Mouse (Mus musculus) mouse embryonic stem cell (cell line): Measurements from ENCODE around the gene Eif4a3.
"Not testable (repeated sequence)": the region's sequence is repeated elsewhere in the genome, so short reads cannot be mapped to it uniquely, and the experiment has no call there.

Experiments used
- in situ Hi-C, 2 experiments: fragments of 300-500 bp; cut with MboI; formaldehyde crosslinking; loops; 1 replicate in 1 of 2; 3 replicates in 1 of 2; pipeline ENCODE4 v1.14.3; 2019 to 2020; ENCODE audit warnings: low sequenced_read_pairs in 2 of 2, low pct_unique_long_range_greater_than_20kb in 1 of 2, mixed read lengths in 1 of 2; ENCODE audit not compliant: unreplicated experiment in 1 of 2

Eif4a3 gene

DNA sequence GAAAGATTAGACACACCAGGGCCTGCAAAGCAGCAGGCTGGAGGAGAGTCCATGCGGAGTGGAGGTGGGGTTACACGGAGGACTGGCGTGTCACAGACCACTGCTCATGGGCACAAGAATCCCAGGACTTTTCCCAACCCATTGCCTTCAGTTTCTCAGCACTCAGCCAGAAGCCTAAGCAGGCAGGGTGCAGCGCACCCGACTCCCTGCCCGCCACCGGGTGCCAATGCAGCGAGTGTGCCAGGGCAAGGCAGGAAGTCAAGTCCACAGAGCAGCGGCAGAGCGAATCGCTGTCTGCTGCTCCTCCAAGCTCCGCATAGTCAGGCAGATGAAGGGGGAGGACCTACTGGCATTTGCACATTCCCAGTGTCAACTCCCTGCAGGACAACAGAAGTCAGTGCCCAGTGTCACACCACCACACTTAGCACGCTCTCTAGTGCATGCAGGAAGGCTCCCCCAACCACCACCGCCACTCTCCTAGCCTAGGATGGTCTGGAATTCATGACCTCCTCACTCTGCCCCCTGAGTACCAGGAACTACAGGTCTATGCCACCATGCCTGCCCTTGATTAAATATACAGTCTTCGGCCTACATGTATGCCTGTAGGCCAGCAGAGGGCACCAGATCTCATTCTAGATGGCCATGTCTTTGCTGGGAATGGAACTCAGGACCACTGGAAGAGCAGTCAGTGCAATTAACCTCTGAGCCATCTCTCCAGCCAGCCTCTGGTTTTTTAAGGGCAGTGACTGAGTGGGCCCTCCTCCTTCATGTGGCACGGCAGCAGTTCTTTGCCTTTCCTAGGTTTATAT is 5.2 kb upstream of the Eif4a3 start:
- in situ Hi-C loops = no loop called here

DNA sequence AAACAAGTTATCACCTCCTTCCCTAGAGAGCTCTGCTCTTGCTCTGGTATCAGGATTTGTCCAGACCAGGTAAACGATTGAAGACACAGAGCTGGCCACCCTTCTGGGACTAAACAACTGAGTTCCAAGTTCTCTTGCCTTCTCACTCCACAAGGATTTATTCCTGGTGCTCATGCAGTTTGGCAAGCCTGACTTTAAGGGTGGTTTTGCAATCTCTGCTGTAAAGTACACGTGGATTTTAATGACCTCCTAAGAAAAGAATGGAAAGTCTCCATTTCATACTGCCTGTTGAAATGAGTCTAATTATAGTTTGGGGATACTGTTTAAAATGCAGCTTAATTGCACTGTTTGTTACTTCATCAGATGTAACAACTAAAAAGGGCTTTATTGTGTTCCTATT is 1.1 kb upstream of the Eif4a3 start:
- in situ Hi-C loops = no loop called here

DNA sequence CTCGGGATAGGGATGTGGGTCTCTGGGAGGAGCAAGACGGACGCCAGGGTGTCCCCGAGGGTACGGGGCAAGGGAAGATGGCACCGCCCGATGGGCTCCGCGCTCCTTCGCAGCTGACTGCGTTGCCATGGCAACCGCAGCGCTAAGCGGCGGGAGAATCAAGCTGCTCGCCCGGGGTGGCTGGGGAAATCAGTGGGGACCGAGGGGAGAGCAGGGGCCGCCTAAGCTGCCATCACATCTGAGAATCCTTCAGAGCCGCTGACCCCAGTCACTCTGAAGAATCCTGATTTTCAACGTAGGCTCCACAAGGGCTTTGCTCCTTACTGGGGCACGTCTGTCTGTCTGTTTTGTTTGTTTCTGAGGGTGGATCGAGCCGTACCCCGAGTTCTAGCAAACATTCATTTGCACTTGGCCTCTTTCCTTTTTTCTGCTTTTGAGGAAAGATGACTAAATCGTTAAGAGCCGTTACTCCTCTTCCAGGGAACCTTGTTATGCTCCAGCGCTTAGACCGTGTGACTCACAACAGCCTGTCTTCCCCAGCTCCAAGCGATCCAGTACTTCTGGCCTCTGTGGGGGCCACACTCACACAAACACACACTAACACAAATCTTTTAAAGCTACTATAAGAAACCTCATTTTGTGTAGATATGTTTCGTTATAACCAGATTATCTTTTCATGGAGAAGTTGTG is 502 bp upstream of the Eif4a3 start:
- in situ Hi-C loops = no loop called here

DNA sequence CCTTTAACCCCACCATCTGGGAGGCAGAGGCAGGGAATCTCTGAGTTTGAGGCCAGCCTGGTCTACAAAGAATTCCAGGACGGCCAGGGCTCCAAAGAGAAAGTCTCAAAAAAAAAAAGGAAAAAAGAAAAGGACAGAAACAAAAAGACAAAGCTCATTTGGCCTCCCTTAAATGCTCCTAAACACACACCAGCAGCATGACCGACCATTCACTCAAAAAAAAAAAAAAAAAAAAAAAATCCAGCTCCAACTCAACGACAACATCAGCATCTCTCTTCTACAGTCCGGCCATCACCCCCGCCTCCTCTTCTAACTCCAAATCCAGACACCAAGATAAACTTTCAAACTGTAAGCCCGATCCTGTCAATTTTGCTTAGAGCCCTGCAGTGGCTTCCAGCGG is 972 bp downstream of the Eif4a3 start:
- in situ Hi-C loops = no loop called here

DNA sequence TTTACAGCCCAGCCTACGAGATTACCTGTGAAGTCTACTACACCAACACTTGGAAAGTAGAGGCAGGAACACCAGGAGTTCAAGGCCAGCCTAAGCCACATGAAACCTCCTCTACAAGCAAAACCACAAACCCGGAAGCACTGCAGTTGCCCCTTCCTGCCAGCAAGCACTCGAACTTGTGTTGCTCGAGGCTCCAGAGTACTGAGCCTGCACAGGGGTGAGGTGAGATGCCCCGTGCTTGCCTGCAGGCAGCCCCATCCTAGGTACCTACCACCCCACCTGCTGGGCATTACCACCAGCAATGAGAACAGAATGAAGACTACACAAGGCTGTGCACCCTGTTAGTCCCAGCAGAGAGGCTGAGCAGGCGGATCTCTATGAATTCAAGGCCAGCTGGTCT is 1.9 kb downstream of the Eif4a3 start:
- in situ Hi-C loops = no loop called here

DNA sequence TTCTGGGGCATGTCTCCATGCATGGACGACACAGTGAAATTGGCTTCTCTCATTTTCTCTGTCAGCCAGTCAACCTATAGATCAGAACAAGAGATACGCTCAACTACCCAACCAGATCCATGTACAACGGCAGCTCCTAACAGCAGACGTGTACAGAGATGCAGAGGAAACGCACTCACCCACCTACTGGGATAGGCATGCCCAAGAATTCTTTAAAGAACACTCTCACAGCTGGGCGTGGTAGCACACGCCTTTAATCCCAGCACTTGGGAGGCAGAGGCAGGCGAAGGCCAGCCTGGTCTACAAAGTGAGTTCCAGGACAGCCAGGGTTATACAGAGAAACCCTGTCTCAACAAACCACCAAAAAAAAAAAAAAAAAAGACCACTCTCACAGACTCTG is 7.0 kb downstream of the Eif4a3 start:
- in situ Hi-C loops = not testable (repeated sequence)

DNA sequence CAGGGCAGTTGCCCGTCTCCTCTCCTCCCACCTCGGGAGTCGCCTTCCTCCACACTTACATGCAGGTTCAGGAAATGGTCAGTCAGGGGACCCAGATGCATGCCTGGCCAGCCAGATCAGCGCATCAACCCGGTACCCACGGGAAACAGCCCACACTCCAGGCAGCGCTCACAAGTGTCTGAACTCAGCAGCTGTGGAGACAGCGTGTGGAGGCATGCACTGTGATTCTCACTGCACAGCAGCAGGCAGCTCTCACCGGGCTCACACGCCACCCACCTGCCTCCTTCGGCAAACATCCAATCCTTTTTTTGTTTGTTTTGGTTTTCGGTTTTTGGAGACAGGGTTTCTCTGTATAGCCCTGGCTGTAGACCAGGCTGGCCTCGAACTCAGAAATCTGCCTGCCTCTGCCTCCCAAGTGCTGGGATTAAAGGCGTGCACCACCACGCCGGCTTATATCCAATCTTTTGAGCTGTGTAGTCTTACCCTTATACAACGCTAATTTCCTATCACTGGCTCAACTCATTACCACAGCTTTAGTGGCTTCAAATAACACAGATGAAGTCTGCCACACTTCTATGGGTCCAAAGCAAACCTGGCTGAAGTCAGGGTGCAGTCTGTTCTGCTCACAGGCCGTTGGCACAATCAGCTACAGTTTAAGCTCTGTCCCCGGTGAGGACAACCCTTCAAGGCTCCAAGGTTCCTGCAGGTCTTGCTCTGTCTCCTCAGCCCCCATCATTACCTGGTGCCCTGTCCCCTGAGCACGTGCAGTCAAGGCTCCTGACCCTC is 12.5 kb downstream of the Eif4a3 start:
- in situ Hi-C loops = no loop called here

DNA sequence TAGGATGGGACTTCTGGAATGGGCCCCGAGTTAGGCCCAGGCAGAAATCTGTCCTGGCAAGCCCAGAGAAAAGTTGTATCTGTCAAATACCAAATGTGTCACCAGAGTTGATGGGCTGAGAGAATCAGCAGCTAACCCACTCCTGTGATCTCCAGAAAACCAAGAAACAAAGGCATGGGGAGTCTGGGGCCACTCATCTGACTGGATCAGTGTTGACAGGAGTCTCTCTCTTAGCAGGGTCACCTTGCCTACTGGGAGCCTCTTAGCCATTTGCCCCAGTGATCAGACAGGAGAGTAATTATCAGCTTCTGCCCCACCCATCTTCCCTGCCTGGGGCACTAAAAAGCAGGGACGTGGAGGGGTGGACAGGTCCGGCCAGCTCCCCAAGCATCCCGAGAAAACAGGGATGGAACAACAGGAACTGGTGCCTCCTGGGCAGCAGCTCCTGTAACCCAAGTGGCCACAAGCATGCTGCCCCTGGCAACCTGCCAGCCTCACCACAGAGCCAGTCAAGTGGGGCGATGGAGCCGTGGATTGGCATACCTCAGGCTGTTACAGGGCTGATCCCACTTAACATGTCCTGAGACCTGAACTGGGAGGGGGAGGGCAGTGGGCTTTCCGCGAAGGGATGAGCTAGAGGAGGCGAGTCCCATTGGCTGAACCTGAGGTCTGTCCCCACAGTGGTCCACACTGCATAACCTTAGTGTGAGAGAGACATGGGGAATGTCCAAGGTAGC is 13.9 kb downstream of the Eif4a3 start:
- in situ Hi-C loops = no loop called here

DNA sequence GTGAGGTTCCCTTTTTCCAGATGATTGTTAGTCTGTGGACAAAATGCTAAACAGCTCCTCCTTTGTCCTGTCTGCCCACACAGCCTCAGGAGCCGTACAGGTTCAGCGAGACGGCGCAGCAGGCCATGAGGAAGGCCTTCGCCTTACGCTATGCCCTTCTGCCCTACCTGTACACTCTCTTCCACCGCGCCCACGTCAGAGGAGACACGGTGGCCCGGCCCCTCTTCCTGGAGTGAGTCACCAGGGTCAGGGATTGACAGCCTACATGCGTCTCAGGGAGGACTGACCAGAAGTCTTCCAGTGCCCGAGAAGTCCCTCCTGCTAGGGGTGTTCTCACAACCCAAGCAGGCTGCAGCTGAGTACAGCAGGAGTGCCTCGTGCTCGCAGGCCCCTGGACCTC is 18.9 kb downstream of the Eif4a3 start:
- in situ Hi-C loops = no loop called here

DNA sequence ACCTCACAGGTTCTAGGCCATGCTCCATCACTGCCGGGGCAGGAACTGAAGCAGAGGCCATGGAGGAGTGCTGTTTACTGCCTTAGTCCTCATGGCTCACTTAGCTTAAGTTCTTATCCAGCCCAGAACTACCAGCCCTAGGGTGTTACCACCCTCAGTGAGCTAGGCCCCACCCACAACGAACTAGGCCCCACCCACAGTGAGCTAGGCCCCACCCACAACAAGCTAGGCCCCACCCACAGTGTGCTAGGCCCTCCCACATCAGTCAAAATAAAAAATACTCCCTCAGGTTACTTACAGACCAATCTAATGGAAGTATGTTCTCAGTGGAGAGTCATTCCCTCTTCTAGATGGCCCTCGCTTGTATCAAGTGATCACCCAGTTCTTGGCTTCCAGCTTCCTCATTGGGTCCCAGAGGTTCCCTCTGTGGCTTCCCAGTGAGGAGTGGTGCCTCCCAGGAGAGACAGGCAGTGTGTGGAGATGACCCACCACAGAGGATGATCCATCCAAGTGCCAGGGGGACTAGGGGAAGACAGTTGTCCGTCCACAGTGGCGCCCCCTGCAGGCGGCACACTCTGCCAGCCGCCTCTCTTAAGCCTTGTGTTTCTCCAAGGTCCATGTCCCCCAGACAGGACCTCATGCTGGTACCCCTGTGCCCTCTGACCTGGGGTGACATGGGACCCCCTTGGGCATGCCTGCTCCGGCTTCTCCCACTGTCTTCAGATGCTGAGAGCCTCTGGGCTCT is 26.5 kb downstream of the Eif4a3 start:
- in situ Hi-C loops = no loop called here

DNA sequence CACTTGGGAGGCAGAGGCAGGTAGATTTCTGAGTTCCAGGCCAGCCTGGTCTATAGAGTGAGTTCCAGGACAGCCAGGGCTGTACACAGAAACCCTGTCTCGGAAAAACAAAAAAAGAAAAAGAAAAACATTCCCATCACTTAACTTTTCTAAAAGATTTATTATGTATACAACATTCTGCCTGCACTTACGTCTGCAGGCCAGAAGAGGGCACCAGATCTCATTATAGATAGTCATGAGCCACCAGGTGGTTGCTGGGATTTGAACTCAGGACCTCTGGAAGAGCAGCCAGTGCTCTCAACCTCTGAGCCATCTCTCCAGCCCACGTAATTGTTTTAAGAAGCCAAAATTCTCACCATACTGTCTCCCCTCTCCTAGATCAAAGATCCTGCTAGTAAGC is 27.4 kb downstream of the Eif4a3 start:
- in situ Hi-C loops = not testable (repeated sequence)

DNA sequence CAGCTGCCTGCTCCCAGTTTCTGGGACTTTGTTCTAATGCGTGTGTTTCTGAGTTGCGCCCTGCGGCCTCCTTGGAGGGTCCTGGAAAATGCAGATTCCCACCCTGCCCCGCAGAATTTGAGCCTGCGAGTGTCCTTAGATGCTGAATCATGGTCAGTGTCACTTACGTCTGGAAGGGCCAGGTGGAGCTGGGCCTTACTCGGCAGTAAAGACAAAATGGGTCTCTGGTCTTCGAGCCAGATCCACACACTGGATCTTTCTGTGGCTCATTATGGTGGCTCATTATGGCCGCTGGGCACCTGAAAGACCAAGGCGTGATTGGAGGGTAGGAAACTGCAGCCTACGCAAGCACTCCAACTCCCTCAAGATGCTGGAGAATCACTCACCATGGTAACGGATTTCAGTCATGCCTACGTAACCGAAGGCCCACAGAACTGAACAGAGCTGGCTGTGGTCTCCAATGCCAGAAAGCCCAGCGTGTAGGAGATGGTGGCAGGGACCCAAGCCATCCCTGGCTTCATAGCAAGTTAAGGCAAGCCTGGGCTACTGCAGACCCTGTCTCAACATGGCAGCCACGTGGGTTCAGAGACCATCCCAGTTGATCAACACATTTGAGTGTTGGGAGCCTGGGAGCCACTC is 31.2 kb downstream of the Eif4a3 start:
- in situ Hi-C loops = no loop called here

DNA sequence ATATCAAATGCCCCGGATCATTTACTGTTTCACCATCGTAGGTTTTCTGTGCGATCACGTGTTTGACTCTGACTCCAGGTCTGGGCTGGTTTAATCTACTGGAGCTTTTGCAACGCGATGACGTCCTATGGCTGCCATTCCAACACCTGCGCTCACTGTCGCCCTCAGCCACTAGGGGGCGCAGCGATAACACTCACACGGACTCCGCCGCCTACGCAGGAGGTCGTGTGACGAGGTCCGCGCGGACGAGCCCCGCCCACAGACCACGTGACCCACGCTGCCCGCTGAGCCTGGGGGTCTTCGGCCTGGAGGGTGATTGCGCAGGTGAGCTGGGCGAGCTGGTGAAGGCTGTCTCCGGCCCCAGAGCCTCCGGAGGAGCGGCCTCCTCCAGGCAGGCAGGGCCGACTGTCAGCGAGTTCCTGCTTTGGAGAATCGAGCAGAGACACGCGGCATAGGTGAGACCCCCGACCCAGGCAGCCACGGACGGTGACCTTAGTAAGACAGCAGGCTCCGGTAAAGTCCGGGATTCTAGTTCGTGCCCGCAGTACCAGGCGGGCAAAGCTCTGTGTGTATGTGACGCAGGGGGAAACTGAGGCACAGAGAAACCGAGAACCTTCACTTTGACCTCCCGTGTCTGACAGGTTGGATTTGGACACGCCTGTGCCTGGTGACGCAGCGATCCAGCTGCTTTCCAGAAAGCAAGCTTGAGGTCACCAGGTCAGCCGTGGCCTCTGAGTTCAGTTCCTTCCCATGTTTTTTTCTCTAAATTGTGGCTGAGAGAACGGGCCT is 31.9 kb downstream of the Eif4a3 start, which contains the start of gene Gaa:
TSS of gene Gaa (plus strand) at position 120 of the 789 bp plus-strand sequence.
- in situ Hi-C loops = no loop called here

DNA sequence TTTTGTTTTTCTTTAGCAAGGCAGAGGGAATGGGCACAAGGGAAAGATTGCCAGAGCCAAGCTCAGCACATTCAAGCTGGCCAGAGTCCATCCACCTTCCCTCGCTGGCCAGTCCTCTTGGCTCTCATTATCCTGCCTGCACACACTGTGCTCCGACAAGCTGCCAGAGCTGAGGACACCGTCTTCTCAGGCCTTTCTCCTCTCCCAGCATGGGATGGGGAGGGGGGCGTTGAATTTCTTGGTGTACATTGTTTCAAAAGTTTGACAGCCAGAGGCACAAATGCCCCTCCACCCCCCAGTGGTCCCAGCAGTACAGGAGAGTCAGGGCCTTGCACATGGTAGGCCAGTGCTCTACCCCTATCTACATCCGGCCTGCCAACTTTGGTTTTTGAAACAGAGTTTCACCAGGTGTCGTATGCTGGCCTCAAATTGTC is 32.6 kb downstream of the Eif4a3 start:
- in situ Hi-C loops = no loop called here

DNA sequence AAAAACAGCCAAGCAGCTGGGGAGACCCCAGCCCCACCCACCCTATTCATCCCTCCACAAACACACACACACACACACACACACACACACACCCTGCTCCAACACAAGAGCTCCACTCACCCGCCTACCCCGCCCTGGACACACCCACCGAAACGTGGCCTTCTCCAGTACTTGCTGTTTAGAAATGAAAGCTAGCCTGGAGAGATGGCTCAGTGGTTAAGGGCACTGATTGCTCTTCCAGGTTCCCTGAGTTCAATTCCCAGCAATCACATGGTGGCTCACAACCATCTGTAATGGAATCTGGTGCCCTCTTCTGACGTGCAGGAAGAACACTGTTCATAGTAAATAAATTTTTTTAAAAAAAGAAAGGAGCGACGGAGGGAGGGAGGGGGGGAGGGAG is 34.1 kb downstream of the Eif4a3 start:
- in situ Hi-C loops = no loop called here

DNA sequence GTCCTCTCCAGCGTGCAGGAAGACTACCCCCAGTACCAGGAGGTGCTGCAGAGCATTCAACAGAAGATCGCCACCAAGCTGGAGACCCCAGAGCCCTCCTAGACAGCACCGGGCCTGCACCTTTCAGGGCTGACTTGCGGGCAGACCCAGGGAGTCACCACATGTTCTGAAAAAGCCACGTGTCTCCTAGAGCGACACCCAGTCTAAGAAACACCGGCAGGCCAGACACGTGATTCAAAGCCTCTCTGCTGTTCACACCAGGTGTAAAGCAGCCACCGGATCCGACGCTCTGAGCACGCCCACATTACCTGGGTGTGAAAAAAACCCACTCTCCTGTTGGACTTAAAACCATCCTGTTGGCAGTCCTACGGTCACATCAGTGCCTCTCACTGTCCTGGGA is 35.5 kb downstream of the Eif4a3 start:
- in situ Hi-C loops = no loop called here

DNA sequence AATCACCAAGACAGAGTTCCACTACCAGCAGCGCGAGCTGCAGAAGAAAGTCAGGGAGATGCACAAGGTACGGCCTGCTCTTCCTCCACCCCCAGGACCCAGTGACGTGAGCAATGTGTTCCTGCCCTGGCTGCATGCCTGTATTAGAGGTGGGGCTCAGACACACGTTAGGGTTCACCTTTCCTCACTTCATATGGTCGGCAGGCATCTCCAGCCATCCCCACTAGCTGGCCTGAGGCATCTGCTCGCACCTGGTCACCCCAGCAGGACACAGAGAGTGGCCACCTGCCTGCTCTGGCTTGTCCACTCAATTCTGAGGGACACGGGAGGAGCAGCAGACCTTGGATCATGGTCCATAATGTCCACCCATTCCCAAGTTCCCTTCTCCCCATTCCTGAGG is 39.9 kb downstream of the Eif4a3 start:
- in situ Hi-C loops = no loop called here
